Mouse (Mus musculus): Measurements from ENCODE around the gene B4galnt1.

GRCm38 (mm10) chr10:127167614-127168192 lies 2.7 kb downstream of the B4galnt1 start:
- TF ChIP-seq GATA1 (IDR thresholded peaks at IDR 0.05; ENCODE audit: borderline replicate concordance, low read length) (no peak), FLI1 (IDR thresholded peaks at IDR 0.05; ENCODE audit: low read length) (no peak)
